Mouse (Mus musculus) embryo, embryonic 11 days (tissue): ENCODE data around the gene Olfr1395.

Experiments used
- DNase-seq: peaks from one replicate; pipeline ENCODE4 v3.0.0-alpha.2; 2015

The Olfr1395 gene

GRCm38 (mm10) chr11:49141974-49142373, at the start of gene Olfr1395:
Olfr1395 (plus strand) TSS chr11:49142274.
- no peak for DNase-seq

DNA sequence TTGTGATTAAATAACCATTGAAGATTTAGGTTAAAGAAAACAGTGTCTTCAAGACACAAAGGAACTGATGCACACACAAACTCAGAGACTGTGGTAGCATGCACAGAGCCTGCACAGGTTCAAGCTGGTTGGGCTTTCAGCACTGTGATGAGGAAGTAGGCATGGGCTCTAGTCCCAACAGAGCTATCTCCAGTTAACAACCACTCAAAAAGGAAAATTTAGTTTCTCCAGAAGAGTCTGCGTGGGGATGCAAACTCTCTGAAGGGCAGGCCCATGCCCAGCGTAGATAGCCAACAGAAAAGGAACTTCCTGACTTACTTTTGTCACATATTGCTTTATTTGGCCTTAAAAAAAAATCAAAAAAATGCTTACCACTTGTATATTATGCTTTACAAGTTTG, 49.3 kb upstream of the Olfr1395 start:
- DNase-seq: no peak

DNA sequence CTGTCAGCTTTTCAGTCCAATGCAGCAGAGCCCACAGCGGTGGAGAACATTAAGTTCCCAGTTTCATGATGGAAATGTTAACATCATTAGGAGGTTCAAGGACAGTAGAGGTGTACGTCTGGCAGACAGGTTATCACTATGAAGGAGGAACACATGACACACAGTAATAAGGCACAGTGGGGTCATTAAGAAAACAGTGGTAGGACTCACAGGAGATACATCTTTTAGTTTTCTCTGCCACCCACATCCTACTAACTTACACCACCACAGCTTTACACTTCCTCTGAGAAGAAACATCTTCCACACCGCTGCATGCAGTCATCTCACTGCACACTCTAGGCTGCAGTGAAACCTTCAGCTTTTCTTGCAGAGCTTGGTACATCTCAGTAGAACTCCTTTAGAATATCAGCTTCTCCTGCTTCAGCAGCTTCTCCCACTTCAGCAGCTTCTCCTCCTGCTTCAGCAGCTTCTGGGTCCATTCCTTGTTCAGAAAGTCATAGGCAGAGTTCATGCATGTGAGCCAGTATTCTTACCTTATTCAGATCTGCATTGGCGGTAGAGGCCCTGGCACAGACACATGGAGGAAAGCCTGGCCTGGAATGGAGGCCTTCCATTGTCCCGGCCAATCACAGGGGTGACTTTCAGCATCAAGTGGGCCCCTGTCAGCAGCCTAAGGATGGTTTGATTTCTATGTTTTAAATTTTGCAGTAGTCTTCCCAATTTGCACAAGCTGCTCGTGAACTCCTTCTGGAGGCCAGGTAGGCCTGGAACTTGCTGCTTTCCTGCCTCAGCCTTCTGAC, 48.0 kb upstream of the Olfr1395 start:
- no peak for DNase-seq

- no peak for DNase-seq
Measured at GRCm38 (mm10) chr11:49095367-49095766, 46.7 kb upstream of the Olfr1395 start.

- DNase-seq: no peak
Measured at GRCm38 (mm10) chr11:49100409-49100808, 41.7 kb upstream of the Olfr1395 start.

GRCm38 (mm10) chr11:49101500-49101899, 40.6 kb upstream of the Olfr1395 start:
- no peak for DNase-seq

- peak; percentile 88 for DNase-seq
Measured at GRCm38 (mm10) chr11:49103047-49103693, 38.9 kb upstream of the Olfr1395 start.

GRCm38 (mm10) chr11:49105752-49106151, 36.3 kb upstream of the Olfr1395 start:
- no peak for DNase-seq

DNA sequence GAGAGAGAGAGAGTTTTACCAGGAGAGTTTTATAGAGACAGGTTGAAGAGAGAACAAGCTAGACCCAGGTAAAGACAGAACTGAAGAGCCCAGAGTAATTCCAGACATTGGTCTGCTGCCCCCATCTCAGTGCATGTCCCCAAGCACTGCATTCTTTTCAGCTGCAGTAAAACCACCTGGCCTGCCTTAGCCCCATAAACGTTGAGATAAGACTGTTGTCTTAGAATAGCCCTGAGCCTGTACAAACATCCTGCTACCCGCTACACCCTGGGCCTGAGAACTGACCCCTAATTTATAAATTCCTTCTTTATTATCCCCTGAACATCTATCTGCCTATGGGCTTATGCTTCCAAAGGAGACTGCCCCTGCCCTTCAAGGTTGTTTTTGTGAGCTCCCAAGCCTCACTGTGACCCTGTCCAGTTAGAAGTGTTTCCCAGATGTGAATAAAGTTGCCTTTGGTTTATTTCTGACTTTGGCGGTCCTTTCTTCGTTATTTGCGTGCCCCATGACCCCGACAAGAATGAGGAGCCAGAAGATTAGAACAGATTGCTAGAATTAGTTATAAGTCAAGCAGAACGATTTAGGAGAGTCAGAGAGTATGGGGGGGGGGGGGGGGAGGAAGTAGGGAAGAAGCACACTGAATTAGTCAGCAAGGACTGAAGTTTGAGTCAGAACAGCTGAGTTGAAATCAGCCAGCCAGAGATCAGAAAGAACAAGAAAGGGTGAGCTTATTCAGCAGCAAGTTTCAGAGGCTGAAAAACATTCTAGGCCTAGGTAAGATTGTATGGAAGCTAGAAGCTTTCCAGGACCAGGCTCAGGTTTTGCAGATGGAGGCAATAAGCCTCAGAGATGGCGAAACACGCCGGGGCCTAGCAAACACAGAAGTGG, 34.2 kb upstream of the Olfr1395 start:
- DNase-seq: no peak

GRCm38 (mm10) chr11:49108833-49109232, 33.2 kb upstream of the Olfr1395 start:
- DNase-seq: peak; percentile 50

GRCm38 (mm10) chr11:49111000-49111399, 31.1 kb upstream of the Olfr1395 start:
- DNase-seq: no peak

DNA sequence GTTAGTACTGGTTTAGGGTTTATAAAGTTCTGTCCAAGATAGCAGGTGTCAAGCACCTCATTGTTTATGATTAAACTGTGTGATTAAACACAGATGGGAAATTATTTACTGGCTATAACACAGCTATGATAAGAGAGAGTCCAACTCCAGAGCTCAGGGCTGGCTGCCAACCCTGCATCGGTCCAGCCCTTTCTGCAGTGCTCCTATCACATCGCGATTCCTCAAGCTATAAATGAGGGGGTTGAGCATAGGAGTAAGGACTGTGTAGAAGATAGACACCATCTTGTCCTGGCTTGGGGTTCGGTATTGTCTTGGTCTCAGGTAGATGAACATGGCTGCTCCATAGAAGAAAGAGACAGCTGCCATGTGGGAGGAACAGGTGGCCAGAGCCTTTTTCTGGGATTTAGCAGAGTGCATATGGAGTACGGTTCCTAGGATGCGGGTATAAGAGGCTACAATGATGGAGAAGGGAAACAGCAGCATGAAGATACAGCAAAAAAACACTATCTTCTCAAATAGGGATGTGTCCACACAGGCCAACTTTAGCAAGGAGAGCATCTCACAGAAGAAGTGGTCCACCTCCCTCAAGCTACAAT, 29.4 kb upstream of the Olfr1395 start:
- DNase-seq: no peak

GRCm38 (mm10) chr11:49114158-49114557, 27.9 kb upstream of the Olfr1395 start:
- DNase-seq: no peak

- no peak for DNase-seq
Measured at GRCm38 (mm10) chr11:49114774-49115173, 27.3 kb upstream of the Olfr1395 start, which contains the start of gene Olfr1396. Olfr1396 (minus strand) TSS chr11:49114874.

DNA sequence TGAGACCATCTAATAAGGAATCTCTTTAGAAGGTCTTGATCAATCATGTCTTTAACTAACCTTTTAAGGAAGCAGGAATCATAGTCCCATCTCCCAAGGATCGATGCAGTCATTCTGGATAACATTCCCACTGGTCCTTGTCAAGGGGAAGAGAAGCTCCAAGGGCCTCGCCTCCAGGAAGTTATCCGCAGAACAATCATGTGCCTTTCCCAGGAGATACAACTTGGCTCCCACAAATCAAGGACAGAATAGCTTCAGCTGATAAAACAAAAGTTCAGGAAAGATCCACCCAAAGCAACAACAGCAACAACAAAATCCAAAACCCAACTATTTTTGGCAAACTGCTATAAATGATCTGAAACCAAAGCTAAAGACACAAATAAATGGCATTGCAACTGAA, 22.4 kb upstream of the Olfr1395 start:
- DNase-seq: no peak

GRCm38 (mm10) chr11:49124169-49124568, 17.9 kb upstream of the Olfr1395 start:
- DNase-seq: no peak

- DNase-seq: no peak
Measured at GRCm38 (mm10) chr11:49154077-49154476, 12.0 kb downstream of the Olfr1395 start, which contains the start of gene Olfr1394. Olfr1394 (plus strand) TSS chr11:49154377.

GRCm38 (mm10) chr11:49156821-49157814, 15.0 kb downstream of the Olfr1395 start:
- no peak for DNase-seq

GRCm38 (mm10) chr11:49168839-49169611, 27.0 kb downstream of the Olfr1395 start:
- peak; percentile 56 for DNase-seq

DNA sequence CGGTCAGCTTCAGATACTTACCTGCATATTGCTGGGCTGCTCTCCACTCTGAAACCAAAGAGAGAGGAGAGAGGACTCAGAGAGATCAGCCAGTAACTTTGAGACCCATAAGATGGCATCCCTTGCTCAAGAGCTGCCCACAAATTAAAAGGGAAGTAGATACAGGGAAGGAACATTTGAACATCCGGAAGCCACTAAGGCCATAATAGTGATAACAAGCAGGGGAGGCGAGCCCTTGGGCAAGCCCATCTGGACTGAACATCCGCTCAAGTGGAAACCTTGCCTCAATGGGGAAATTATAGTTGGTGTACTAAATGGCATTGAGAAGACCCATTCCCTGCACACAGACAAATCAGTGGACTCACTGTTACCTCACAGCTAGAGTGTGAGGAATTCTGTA, 28.5 kb downstream of the Olfr1395 start:
- DNase-seq: no peak

- DNase-seq: no peak
Measured at GRCm38 (mm10) chr11:49175345-49175744, 33.3 kb downstream of the Olfr1395 start.
